Mouse (Mus musculus) 3134 (cell line): ENCODE measurements around the gene Cldn6.

Source experiments
- DNase-seq: peaks from one replicate; pipeline ENCODE4 v3.0.0-alpha.2; 2011; ENCODE audit warnings: low spot score; ENCODE audit not compliant: insufficient read length; ENCODE audit errors: extremely low read depth

The Cldn6 gene

DNA sequence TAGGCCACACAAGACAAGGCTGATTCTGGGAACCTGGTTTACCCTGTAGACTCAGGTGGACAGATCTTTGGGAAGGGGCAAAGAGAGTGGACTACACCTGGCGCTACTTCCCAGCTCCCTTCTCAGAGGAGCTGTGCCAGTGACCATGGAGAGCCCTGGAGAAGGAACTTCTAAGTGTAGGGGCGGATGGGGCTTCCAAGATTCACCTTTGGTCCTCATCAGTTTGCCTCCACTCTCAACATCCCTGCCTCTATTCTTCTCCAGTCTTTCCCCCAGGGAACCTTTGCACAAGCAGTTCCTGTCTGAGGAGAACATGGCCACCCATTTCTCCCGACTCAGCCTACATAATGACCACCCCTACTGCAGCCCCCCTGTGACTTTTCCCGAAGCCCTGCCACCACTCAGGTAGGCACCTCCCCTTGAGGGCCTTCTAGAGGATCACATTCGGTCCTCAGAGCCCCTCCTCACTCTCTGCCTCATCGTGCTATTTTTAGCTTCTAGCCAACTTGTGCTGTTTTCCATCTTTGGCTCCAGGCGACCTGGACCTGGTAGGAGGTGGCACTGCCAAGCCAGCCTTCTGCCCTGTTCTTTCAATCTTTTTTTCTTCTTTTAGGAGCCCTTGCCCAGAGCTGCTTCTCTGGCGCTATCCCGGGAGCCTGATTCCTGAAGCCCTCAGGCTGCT lies 4.6 kb upstream of the Cldn6 start:
- DNase-seq = peak; percentile 57

DNA sequence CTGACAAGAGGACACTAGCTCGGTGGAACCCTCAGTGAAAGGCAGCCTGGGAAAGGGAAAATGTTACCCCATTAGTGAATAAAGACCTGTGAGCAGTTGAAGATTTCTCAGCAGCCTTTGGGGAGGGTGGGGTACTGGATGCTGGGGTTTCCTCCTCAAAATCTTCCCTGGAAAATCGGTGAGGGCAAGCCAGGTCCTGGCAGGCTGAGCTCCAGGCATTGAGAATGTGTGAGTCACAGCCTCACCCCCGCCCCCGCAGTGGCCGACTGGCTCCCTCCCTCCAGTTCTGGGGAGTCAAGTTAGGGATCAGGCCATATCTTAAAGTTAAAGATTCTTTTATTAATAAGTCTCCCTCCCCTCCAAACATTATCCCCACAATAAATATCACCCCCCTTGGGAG lies 3.9 kb upstream of the Cldn6 start:
- peak; percentile 81 for DNase-seq

DNA sequence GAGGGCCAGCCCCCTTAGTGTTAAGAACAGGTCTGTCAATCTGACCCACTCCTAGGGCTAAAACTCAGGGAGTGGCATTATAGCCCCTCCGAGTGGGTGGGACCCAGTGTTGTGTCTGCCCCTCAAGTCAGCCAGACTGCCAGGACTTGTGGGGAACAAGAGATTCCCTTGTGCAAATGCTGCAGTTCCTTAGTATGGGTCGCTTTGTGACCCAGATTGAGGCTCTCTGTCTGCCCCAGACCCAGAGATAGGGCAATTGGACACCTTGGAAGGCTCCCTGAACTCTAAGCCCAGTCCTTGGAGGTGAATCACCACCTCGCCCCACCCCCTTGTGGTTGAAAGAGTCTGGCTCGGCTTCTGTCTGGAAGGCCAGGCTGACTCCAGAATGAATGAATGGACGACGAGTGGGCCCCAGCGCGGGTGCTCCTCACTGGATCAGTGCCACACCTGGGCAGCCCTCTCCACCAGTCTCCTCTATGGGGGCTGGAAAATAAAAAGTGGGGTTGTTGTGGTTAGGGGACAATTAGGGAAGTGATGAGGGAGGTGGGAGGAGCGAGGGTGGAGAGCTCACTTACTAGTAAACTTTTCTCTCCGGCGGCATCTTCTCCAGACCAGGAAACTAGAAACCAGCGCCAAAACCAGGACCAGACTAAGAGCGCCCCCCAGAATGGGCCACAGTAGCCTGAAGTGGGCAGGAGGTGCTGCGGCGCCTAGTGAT lies 3.3 kb upstream of the Cldn6 start:
- peak; percentile 92 for DNase-seq

GRCm38 (mm10) chr17:23676473-23677031 lies 2.5 kb upstream of the Cldn6 start:
- DNase-seq = peak; percentile 90

DNA sequence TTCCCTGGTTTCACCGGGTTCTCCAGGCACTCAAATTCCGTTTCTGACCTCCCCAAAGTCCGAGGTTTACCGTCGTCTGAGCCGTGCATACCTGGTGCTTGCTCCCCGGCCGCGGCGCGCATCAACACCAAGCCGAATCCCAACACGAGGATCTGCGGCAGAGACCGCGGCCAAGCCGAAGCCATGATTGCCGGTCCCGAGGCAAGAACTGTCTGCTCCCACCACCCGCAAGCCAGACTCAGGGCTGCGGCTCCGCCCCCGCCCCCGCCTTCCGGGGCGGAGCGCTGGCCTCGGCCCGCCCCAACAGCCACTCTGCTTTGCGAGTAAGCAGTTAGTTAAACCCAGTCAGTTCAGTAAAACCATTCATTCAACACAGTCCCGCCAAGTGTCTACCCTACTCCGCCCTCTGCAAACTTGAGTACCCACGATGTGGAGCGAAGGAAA lies 1.8 kb upstream of the Cldn6 start, which contains the start of gene Tnfrsf12a:
Gene Tnfrsf12a, minus strand, starts transcription at position 233 of the 444 bp plus-strand sequence.
- peak; percentile 99 for DNase-seq

- no peak for DNase-seq
These were observed 1.3 kb downstream of the Cldn6 start for GRCm38 (mm10) chr17:23680336-23680735.

GRCm38 (mm10) chr17:23681086-23681485 lies 2.0 kb downstream of the Cldn6 start:
- peak; percentile 84 for DNase-seq

DNA sequence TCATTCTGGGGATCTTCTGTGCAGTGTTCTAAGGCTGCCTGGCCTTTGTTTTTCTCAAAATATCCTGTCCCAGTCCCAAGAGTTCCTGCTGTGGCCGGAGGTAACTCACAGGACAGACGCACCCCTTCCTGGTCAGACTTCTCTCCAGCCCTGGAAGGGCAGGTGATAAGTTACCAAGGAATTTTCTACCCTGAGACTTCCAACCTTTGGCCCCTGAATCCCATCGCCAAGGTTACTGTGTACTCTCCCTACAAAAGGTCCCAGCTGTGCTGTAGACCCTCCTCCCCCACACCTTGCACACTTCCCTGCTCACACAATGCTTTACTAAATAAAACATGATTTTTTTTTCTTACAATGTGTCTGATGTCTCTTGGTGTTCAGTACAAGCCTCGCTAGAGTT lies 3.0 kb downstream of the Cldn6 start:
- no peak for DNase-seq

GRCm38 (mm10) chr17:23682530-23682929 lies 3.5 kb downstream of the Cldn6 start:
- DNase-seq = no peak

GRCm38 (mm10) chr17:23683226-23683625 lies 4.2 kb downstream of the Cldn6 start:
- DNase-seq = peak; percentile 80

DNA sequence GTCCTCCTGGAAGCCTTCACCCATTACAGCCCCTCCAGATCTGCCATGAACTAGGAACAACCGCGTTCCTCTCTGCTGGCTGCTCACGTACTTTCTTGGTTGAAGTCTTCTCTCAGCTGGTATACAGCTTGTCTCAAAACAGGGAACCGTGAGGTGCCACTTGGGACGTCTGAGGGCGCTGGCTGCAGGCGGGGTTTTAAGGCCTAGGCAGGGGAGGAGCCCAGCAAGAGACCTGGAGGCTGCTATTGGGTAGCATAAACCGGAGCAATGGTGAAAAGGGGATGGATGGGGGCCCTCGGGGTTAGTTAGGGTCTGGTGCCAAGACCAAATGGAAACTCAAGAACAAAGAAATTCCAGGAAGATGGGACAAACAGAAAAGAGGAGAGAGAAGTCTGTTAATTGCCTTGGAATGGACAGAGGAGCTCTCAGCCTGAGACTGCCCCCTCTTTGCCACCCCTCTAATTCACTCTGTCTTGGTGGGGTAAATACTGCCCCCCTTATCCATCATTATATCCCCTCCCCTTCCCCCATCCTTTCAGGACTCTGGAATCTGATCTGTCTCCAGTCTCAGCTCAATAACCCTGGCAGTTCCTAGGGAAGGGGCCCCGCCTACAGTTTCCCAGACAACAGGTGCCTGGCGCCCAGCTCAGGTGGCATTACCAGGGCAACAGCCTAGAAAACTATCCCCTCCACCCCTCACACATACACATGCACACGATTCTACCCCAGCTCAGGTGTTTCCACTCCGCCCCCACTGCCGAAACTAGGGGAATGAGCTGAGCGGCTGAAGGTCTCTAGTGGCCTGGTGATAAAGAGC lies 5.0 kb downstream of the Cldn6 start, which contains the start of gene Cldn9:
Gene Cldn9, minus strand, starts transcription at position 171 of the 817 bp plus-strand sequence.
- peak; percentile 70 for DNase-seq

DNA sequence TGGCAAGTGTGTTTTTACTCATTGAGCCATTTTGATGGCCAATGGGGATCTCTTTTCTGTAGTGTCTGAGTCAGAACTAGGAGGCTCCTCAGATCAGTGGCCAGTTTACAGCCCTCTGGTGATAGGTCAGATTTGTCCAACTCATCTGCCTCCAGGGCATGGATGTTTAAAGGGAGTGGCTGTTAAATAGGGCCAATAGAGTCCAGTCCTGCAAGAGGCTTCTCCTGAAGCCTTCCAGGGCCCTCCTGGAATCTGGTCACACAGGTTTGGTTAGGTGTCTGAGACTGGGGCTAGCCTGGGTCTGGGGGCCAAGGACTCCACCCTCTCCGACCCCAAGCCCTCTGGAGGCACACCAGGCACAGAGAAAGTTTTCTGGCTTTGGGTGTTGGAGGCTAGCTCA lies 15.4 kb downstream of the Cldn6 start:
- peak; percentile 72 for DNase-seq

DNA sequence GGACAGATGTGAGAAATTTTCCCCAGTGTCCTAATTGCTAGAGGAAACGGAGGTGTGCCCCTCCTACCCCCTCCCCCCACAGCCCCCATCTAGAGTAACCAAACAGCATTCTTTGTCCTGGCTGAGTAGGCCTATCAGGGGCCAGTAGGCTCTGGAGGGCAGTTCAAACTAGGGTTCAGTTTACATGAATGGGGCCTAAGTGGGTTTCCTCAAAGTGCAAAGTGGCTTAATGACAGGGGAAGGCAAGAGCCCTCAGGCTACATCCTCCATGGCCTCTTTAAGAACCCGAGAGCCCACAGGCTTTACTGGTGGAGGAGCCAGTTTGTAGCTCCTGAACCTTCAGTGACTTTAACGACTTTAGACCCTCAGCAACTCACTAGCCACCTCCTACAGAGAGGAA lies 16.8 kb downstream of the Cldn6 start:
- no peak for DNase-seq

GRCm38 (mm10) chr17:23699131-23700077 lies 20.4 kb downstream of the Cldn6 start:
- DNase-seq = peak; percentile 55

DNA sequence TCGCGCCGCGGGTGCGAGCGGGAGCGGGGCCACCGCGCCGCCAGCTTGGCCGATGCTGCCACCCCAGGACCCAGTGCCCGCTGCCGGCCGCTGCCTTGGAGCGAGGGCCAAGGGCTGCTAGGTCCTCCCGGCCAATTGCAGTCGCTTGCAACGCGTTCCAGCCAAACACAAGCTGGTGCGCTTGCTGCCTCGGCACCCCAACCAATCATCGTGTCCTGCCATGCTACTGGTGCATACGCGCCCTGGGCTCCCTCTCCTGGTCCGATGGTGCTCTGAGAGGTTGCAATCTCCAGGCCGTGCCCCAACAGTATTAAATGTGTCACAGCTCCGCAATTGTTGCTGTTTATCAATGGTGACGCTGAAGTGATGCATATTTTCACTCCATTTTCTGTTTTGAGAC lies 21.0 kb downstream of the Cldn6 start:
- peak; percentile 92 for DNase-seq

DNA sequence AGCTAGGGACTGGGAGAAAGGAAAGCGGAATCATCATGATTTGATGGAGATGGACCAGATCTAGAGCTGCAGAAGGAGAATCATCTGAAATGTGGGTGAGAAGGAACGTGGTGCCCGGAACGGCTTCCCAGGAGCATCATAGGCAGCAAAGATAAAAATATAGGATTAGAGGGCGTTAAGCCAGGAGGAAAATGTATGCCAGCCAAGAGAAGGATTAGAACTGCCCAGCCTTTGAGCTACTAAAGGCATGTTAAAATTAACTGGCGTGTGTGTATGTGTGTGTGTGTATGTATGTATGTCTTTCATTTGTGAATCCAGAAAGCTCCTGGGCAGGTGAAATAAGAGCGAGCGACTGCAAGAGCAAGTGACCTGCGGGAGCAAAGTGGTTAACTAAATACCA lies 24.3 kb downstream of the Cldn6 start:
- no peak for DNase-seq

GRCm38 (mm10) chr17:23704741-23705140 lies 25.7 kb downstream of the Cldn6 start:
- no peak for DNase-seq

GRCm38 (mm10) chr17:23705525-23706104 lies 26.6 kb downstream of the Cldn6 start:
- no peak for DNase-seq

GRCm38 (mm10) chr17:23706212-23706611 lies 27.2 kb downstream of the Cldn6 start:
- DNase-seq = peak; percentile 42
